Mouse (Mus musculus) liver, embryonic 11.5 days (tissue): ENCODE results near the gene Ski. TPM values are rescaled to one million over a fixed set of nuclear protein-coding genes. Genes with fewer than 3 reads are reported as not detected.
A peak's percentile ranks its signal among the peaks of the same experiment; 100 is the strongest.

Experiments
- ATAC-seq: fragments of 200-750 bp; cut with Nextera tagmentation; replicated peaks from 2 replicates; pipeline ENCODE4 v1.8.0; 2017; ENCODE audit warnings: moderate number of reproducible peaks, mild to moderate bottlenecking, moderate TSS enrichment, moderate library complexity; ENCODE audit not compliant: low FRiP score
- DNase-seq: peaks from one replicate; pipeline ENCODE4 v3.0.0-alpha.2; 2017; ENCODE audit warnings: low spot score
- H3K27ac ChIP-seq: fragments of 300-500 bp; sonication (generic); 2 replicates; pipeline ENCODE4 v1.5.1; 2014; ENCODE audit warnings: mild to moderate bottlenecking, low read depth, low read length, control low read depth
- H3K27me3 ChIP-seq: fragments of 300-500 bp; sonication (generic); replicated peaks from 2 replicates; pipeline ENCODE4 v1.6.1; 2014; ENCODE audit warnings: low read length, mixed read lengths; ENCODE audit not compliant: control insufficient read depth, insufficient read depth
- H3K36me3 ChIP-seq: fragments of 300-500 bp; sonication (generic); 2 replicates; pipeline ENCODE4 v1.6.1; 2014; ENCODE audit warnings: mild to moderate bottlenecking, low read length, moderate library complexity, mixed read lengths; ENCODE audit not compliant: control insufficient read depth, insufficient read depth
- H3K4me1 ChIP-seq: fragments of 300-500 bp; sonication (generic); replicated peaks from 2 replicates; pipeline ENCODE4 v1.6.1; 2014; ENCODE audit warnings: low read length, mixed read lengths; ENCODE audit not compliant: control insufficient read depth, insufficient read depth
- H3K4me2 ChIP-seq: fragments of 300-500 bp; sonication (generic); 2 replicates; pipeline ENCODE4 v1.6.1; 2014; ENCODE audit warnings: mild to moderate bottlenecking, control low read depth, moderate library complexity
- H3K4me3 ChIP-seq: fragments of 300-500 bp; sonication (generic); 2 replicates; pipeline ENCODE4 v1.5.1; 2014; ENCODE audit warnings: low read depth, low read length, control low read depth
- H3K9ac ChIP-seq: fragments of 300-500 bp; sonication (generic); 2 replicates; pipeline ENCODE4 v1.6.1; 2014; ENCODE audit warnings: low read depth, low read length, control low read depth
- H3K9me3 ChIP-seq: fragments of 300-500 bp; sonication (generic); 2 replicates; pipeline ENCODE4 v1.6.1; 2016; ENCODE audit warnings: low read length, inconsistent platforms, mixed read lengths; ENCODE audit not compliant: control insufficient read depth
- WGBS: fragments of 180-500 bp; shearing (Covaris S2); extraction: QIAGEN DNeasy Blood & Tissue Kit; methylation state at CpG from one replicate; pipeline ENCODE4 v1.1.7; 2014; 5-methylcytosine and 5-hydroxymethylcytosine counted together
- polyA plus RNA-seq: library from polyadenylated mRNA; unstranded; fragments of >200 nt; fragmentation: Nextera tagmentation; extraction: Ambion mirVana; gene quantifications from 2 replicates; pipeline ENCODE4 v1.2.1, GENCODE M21; 2014

Ski gene
- polyA plus RNA-seq, 1 experiment from 2014 or later: 9.8 TPM

- H3K36me3 ChIP-seq: no peaks in the 10 kb centered on the region
- no peaks in the 10 kb centered on the region for H3K9me3 ChIP-seq
- H3K9ac ChIP-seq: no peak overlapping the region
- WGBS: 91% methylated on average over 9 of the region's 9 CpGs
- peaks cover 51% of the 10 kb centered on the region for H3K4me1 ChIP-seq
- H3K4me3 ChIP-seq: no peak overlapping the region
- no peak overlapping the region for H3K27ac ChIP-seq
- no peak for DNase-seq
- ATAC-seq: no peak
- H3K4me2 ChIP-seq: no peak overlapping the region
- H3K27me3 ChIP-seq: no peaks in the 10 kb centered on the region
Observed at GRCm38 (mm10) chr4:155195204-155195603, 27.2 kb downstream of the Ski start.

- DNase-seq (no peak), ATAC-seq (no peak)
- Histone ChIP-seq H3K9me3 (no peaks in the 10 kb centered on the region), H3K4me3 (no peak overlapping the region), H3K36me3 (no peaks in the 10 kb centered on the region), H3K27ac (peak overlapping the region; percentile 30; the same call in 1 of the 2 replicates), H3K27me3 (no peaks in the 10 kb centered on the region), H3K4me2 (no peak overlapping the region), H3K9ac (no peak overlapping the region), H3K4me1 (peaks cover 71% of the 10 kb centered on the region)
- WGBS: 61% methylated on average over 7 of the region's 7 CpGs
Observed at GRCm38 (mm10) chr4:155190275-155190674, 32.1 kb downstream of the Ski start.

GRCm38 (mm10) chr4:155189711-155190139 is 32.7 kb downstream of the Ski start:
- H3K27me3 ChIP-seq: no peaks in the 10 kb centered on the region
- H3K9me3 ChIP-seq: no peaks in the 10 kb centered on the region
- peaks cover 72% of the 10 kb centered on the region for H3K4me1 ChIP-seq
- no peak overlapping the region for H3K9ac ChIP-seq
- no peak overlapping the region for H3K27ac ChIP-seq
- no peak overlapping the region for H3K4me3 ChIP-seq
- DNase-seq (no peak), ATAC-seq (no peak; the same call in 1 of the 2 replicates)
- H3K36me3 ChIP-seq: no peaks in the 10 kb centered on the region
- H3K4me2 ChIP-seq: no peak overlapping the region
- 30% methylated on average over 4 of the region's 4 CpGs for WGBS

GRCm38 (mm10) chr4:155188803-155189202 is 33.6 kb downstream of the Ski start:
- Histone ChIP-seq H3K4me3 (no peak overlapping the region), H3K27ac (no peak overlapping the region), H3K4me1 (peaks cover 80% of the 10 kb centered on the region), H3K27me3 (no peaks in the 10 kb centered on the region), H3K9me3 (no peaks in the 10 kb centered on the region), H3K4me2 (peak overlapping the region; percentile 1; the same call in 1 of the 2 replicates), H3K36me3 (no peaks in the 10 kb centered on the region), H3K9ac (no peak overlapping the region)
- DNase-seq (no peak), ATAC-seq (no peak)

GRCm38 (mm10) chr4:155188341-155188740 is 34.1 kb downstream of the Ski start:
- no peaks in the 10 kb centered on the region for H3K9me3 ChIP-seq
- H3K36me3 ChIP-seq: no peaks in the 10 kb centered on the region
- no peak overlapping the region for H3K4me3 ChIP-seq
- peak overlapping the region; percentile 1; the same call in 1 of the 2 replicates for H3K4me2 ChIP-seq
- H3K27me3 ChIP-seq: no peaks in the 10 kb centered on the region
- ATAC-seq (no peak), DNase-seq (no peak)
- H3K27ac ChIP-seq: no peak overlapping the region
- H3K4me1 ChIP-seq: peaks cover 79% of the 10 kb centered on the region
- no peak overlapping the region for H3K9ac ChIP-seq
- 43% methylated on average over 8 of the region's 8 CpGs for WGBS

- Histone ChIP-seq H3K27me3 (no peaks in the 10 kb centered on the region), H3K36me3 (no peaks in the 10 kb centered on the region), H3K9ac (no peak overlapping the region), H3K4me1 (peaks cover 76% of the 10 kb centered on the region), H3K4me2 (peak overlapping the region; percentile 28; the same call in 1 of the 2 replicates), H3K9me3 (no peaks in the 10 kb centered on the region), H3K27ac (peak overlapping the region; percentile 6; the same call in 1 of the 2 replicates), H3K4me3 (no peak overlapping the region)
- DNase-seq (no peak), ATAC-seq (no peak)
- 38% methylated on average over 3 of the region's 3 CpGs for WGBS
Observed at GRCm38 (mm10) chr4:155187192-155187674, 35.2 kb downstream of the Ski start.

- H3K4me1 ChIP-seq: peaks cover 67% of the 10 kb centered on the region
- no peak overlapping the region for H3K27ac ChIP-seq
- H3K9ac ChIP-seq: no peak overlapping the region
- H3K4me2 ChIP-seq: no peak overlapping the region
- WGBS: 86% methylated on average over 9 of the region's 9 CpGs
- ATAC-seq: no peak
- no peak for DNase-seq
- no peaks in the 10 kb centered on the region for H3K9me3 ChIP-seq
- H3K36me3 ChIP-seq: no peaks in the 10 kb centered on the region
- H3K4me3 ChIP-seq: no peak overlapping the region
- no peaks in the 10 kb centered on the region for H3K27me3 ChIP-seq
Observed at GRCm38 (mm10) chr4:155185845-155186244, 36.5 kb downstream of the Ski start.

- H3K4me1 ChIP-seq: peaks cover 56% of the 10 kb centered on the region
- no peak overlapping the region for H3K4me2 ChIP-seq
- no peak for ATAC-seq
- no peaks in the 10 kb centered on the region for H3K27me3 ChIP-seq
- H3K9me3 ChIP-seq: no peaks in the 10 kb centered on the region
- no peak overlapping the region for H3K4me3 ChIP-seq
- no peak overlapping the region; the same call in 1 of the 2 replicates for H3K27ac ChIP-seq
- DNase-seq: no peak
- no peak overlapping the region for H3K9ac ChIP-seq
- no peaks in the 10 kb centered on the region for H3K36me3 ChIP-seq
- WGBS: 68% methylated on average over 18 of the region's 18 CpGs
Observed at GRCm38 (mm10) chr4:155184248-155185070, 37.9 kb downstream of the Ski start.

GRCm38 (mm10) chr4:155183201-155183600 is 39.2 kb downstream of the Ski start:
- H3K4me3 ChIP-seq: no peak overlapping the region
- no peak overlapping the region for H3K4me2 ChIP-seq
- 86% methylated on average over 7 of the region's 7 CpGs for WGBS
- H3K9ac ChIP-seq: no peak overlapping the region
- H3K27ac ChIP-seq: no peak overlapping the region
- no peaks in the 10 kb centered on the region for H3K27me3 ChIP-seq
- no peaks in the 10 kb centered on the region for H3K36me3 ChIP-seq
- DNase-seq (no peak), ATAC-seq (no peak)
- H3K9me3 ChIP-seq: no peaks in the 10 kb centered on the region
- H3K4me1 ChIP-seq: peaks cover 58% of the 10 kb centered on the region
